In genomic region chr11:80351832-80352430, GRCm38 (mm10) we compare ENCODE assay signal across 9 mouse cellular contexts. TPM values are rescaled to one million over a fixed set of nuclear protein-coding genes. Genes with fewer than 3 reads are reported as not detected.
A peak's percentile ranks its signal among the peaks of the same experiment; 100 is the strongest.
DNase-seq lines count a peak whose midpoint lies in the region; ATAC-seq and TF ChIP-seq lines count a peak whose summit lies in the region.
"Had no signal": no experiment of that assay in that cellular context is flagged by ENCODE, and none has a peak within 500 bp of the region (broad histone marks: within the 10 kb centered on the region; RNA-seq: fewer than 3 reads in every experiment).

No protein-coding gene starts in this region.

- 0 out of 2 replicates have a peak, but pooled peaks cover 4% of the 10 kb centered on the region for H3K4me1 ChIP-seq in G1E (ENCODE audit: insufficient read depth, low read depth, low read length)
- H3K4me1 ChIP-seq in embryonic facial prominence, embryonic 12.5 days, result no peaks in the 10 kb centered on the region

- TF ChIP-seq CTCF in G1E (IDR thresholded peaks at IDR 0.05; ENCODE audit: low read depth, low read length), result peak; percentile 94

- DNase-seq in G1E (ENCODE audit: low spot score), result peak; percentile 66
- DNase-seq in adrenal gland, postnatal 4 days (ENCODE audit: low spot score in 2 of 2), result peak; percentile 68 to 76
- DNase-seq in heart, postnatal 14 days, result peak; percentile 83 to 91
- DNase-seq in layer of hippocampus, postnatal 25 days (ENCODE audit: extremely low spot score in 1 of 2, low spot score in 1 of 2), result peak; percentile 80 to 98
- peak; percentile 85 for DNase-seq in mesoderm, embryonic 11.5 days (ENCODE audit: low read depth, low spot score)
- peak; percentile 71 for DNase-seq in skeletal muscle tissue, adult 2 months (ENCODE audit: low read depth, low spot score)

- no peak overlapping the region for H3K27ac ChIP-seq in embryonic facial prominence, embryonic 12.5 days

- H3K27me3 ChIP-seq in G1E (ENCODE audit: insufficient read depth, low read length), result peaks cover 13% of the 10 kb centered on the region
- no peaks in the 10 kb centered on the region for H3K27me3 ChIP-seq in embryonic facial prominence, embryonic 12.5 days

- ATAC-seq in G1E (ENCODE audit: extremely low read depth, insufficient number of reproducible peaks, low FRiP score, poor library complexity, severe bottlenecking), result no peak
- 0 out of 2 replicates have a peak, but pooled peaks have one; percentile 35 for ATAC-seq in embryonic facial prominence, embryonic 12.5 days (ENCODE audit: insufficient number of reproducible peaks, insufficient read depth, low FRiP score, low TSS enrichment)
- ATAC-seq in activated CD4-positive, CD25-positive, alpha-beta regulatory T cell, adult 4 months, result no peak

- peaks cover 7% of the 10 kb centered on the region for H3K36me3 ChIP-seq in G1E (replicated peaks)
- H3K36me3 ChIP-seq in embryonic facial prominence, embryonic 12.5 days, result no peaks in the 10 kb centered on the region

- no peak overlapping the region for H3K9ac ChIP-seq in embryonic facial prominence, embryonic 12.5 days

- no peak overlapping the region for H3K4me3 ChIP-seq in G1E (ENCODE audit: low read depth, low read length)
- no peak overlapping the region for H3K4me3 ChIP-seq in embryonic facial prominence, embryonic 12.5 days
- H3K4me3 ChIP-seq: megakaryocyte, embryonic 14.5 days had no signal

- no peak overlapping the region for H3K4me2 ChIP-seq in embryonic facial prominence, embryonic 12.5 days (replicated peaks)

- H3K9me3 ChIP-seq in G1E (replicated peaks), result no peaks in the 10 kb centered on the region
- H3K9me3 ChIP-seq in embryonic facial prominence, embryonic 12.5 days, result no peaks in the 10 kb centered on the region
- H3K9me3 ChIP-seq: megakaryocyte, embryonic 14.5 days had no signal

- intact Hi-C loops in heart, postnatal 14 days (cut with DNase I), result loop anchor here (1.0 kb wide), 1 partner anchor 65 kb away; no protein-coding TSS in a partner anchor

- 72% methylated on average over 5 of the region's 5 CpGs for WGBS in embryonic facial prominence, embryonic 12.5 days

RNA-seq across cellular contexts. Expression of gene 5730455P16Rik, which starts 25.9 kb away (rescaled TPM):
- 14.4 and 18.8 TPM in 2 replicates for total RNA-seq in G1E (2014; fragmentation: Nextera tagmentation)
- total RNA-seq in G1E (2017), result 13.9 and 14.6 TPM in 2 replicates
- 3.5 and 4.3 TPM in 2 replicates for polyA plus RNA-seq in G1E (2012)
- 10 to 100 TPM; 23.5 to 25.2 TPM for total RNA-seq in adrenal gland, postnatal 4 days (2021)
- 23.9 and 27.5 TPM in 2 replicates for polyA plus RNA-seq in embryonic facial prominence, embryonic 12.5 days (2016; fragmentation: Nextera tagmentation; extraction: Ambion mirVana)
- total RNA-seq in heart, postnatal 14 days (2021), result 10 to 100 TPM; 19.2 to 19.3 TPM
- 10 to 100 TPM; 48.6 to 53.0 TPM for total RNA-seq in layer of hippocampus, postnatal 25 days (2021)
- polyA plus RNA-seq in activated CD4-positive, CD25-positive, alpha-beta regulatory T cell, adult 4 months (2017; shearing (Covaris generic)), result 10 to 100 TPM in 1 of 2 experiments, 1 to 10 TPM in 1; 9.3 to 17.7 TPM

RNA-seq across cellular contexts. Expression of gene Zfp207, which starts 31.1 kb away (rescaled TPM):
- total RNA-seq in G1E (2014; fragmentation: Nextera tagmentation), result 549 and 561 TPM in 2 replicates
- total RNA-seq in G1E (2017), result 343 and 359 TPM in 2 replicates
- 15.2 and 55.8 TPM in 2 replicates for polyA plus RNA-seq in G1E (2012)
- 100 to 1,000 TPM; 192 to 194 TPM for total RNA-seq in adrenal gland, postnatal 4 days (2021)
- polyA plus RNA-seq in embryonic facial prominence, embryonic 12.5 days (2016; fragmentation: Nextera tagmentation; extraction: Ambion mirVana), result 264 and 274 TPM in 2 replicates
- total RNA-seq in heart, postnatal 14 days (2021), result 10 to 100 TPM; 85.8 to 99.0 TPM
- 100 to 1,000 TPM; 133 to 153 TPM for total RNA-seq in layer of hippocampus, postnatal 25 days (2021)
- 100 to 1,000 TPM; 296 to 314 TPM for polyA plus RNA-seq in activated CD4-positive, CD25-positive, alpha-beta regulatory T cell, adult 4 months (2017; shearing (Covaris generic))

RNA-seq across cellular contexts. Expression of gene Rhbdl3, which starts 51.2 kb away (rescaled TPM):
- total RNA-seq in G1E (2014; fragmentation: Nextera tagmentation) (not detected in 2 replicates), G1E (2017) (0.06 and 0.44 TPM in 2 replicates)
- 0.02 TPM in 1 of 2 replicates, not detected in the other for polyA plus RNA-seq in G1E (2012)
- 1 to 10 TPM; 3.9 to 4.6 TPM for total RNA-seq in adrenal gland, postnatal 4 days (2021)
- 6.4 and 7.0 TPM in 2 replicates for polyA plus RNA-seq in embryonic facial prominence, embryonic 12.5 days (2016; fragmentation: Nextera tagmentation; extraction: Ambion mirVana)
- total RNA-seq in heart, postnatal 14 days (2021), result 1 to 10 TPM; 3.8 to 5.3 TPM
- total RNA-seq in layer of hippocampus, postnatal 25 days (2021), result 10 to 100 TPM; 27.4 to 28.3 TPM
- polyA plus RNA-seq in activated CD4-positive, CD25-positive, alpha-beta regulatory T cell, adult 4 months (2017; shearing (Covaris generic)), result under 1 TPM; 0.17 to 0.48 TPM

Comparison
In these comparisons a context has a peak if more than half of its experiments do, and no peak if none do; other contexts are left out.
1. RNA of gene Rhbdl3, which starts 51.2 kb away (total RNA-seq): 27.4 to 28.3 TPM in layer of hippocampus, postnatal 25 days; 3.8 to 5.3 TPM in heart, postnatal 14 days, 3.9 to 4.6 TPM in adrenal gland, postnatal 4 days and 0.06 to 0.44 TPM in G1E; every median in the first group is over 4 times any median in the second.
2. Peak in every context shown above with its lines, with median percentiles within 50 percentile points of each other: DNase-seq.